Mouse (Mus musculus) c-Kit-negative CD71-positive TER-119-positive erythroid progenitor cells, embryonic 14.5 days (primary cell): ENCODE results near the gene Olfr1276.

ENCODE experiments used
- DNase-seq: peaks from one replicate; pipeline ENCODE4 v3.0.0-alpha.2; 2013; ENCODE audit warnings: low read depth, low spot score

Olfr1276 gene

DNA sequence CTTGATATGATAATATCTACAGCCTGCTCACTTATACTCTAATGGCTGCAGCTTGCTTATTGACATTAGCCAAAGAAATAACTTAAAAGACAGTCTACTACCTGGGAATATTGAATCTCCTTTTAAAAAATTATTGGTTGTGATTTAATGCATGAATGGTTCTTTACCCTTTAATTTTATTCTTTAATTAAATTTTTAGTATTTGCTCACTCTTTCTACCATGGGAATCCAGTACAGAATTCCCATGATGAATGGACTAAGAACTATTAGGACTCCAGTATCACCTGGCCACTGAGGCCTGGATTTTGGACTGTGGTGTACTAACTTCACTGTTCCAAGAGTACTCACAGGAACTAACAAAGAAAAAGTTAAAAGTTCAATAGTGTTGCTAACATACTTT, at the start of gene Olfr1276:
Olfr1276 (plus strand) TSS at position 301 of the 400 bp plus-strand sequence.
- DNase-seq: no peak

GRCm38 (mm10) chr2:111229502-111229901, 24.8 kb upstream of the Olfr1276 start, which contains the start of gene 4930430A15Rik:
Gene 4930430A15Rik, minus strand, starts transcription at chr2:111229602.
- DNase-seq: no peak

GRCm38 (mm10) chr2:111235186-111235585, 19.1 kb upstream of the Olfr1276 start, which contains the start of gene Olfr1275:
Gene Olfr1275, minus strand, starts transcription at chr2:111235286.
- no peak for DNase-seq

- DNase-seq: no peak
Measured at GRCm38 (mm10) chr2:111274006-111274405, 19.7 kb downstream of the Olfr1276 start, which contains the start of gene Olfr1277. Gene Olfr1277, minus strand, starts transcription at chr2:111274106.

GRCm38 (mm10) chr2:111289836-111290235, 35.5 kb downstream of the Olfr1276 start, which contains the start of gene Olfr1278:
Gene Olfr1278, plus strand, starts transcription at chr2:111290136.
- DNase-seq: no peak

DNA sequence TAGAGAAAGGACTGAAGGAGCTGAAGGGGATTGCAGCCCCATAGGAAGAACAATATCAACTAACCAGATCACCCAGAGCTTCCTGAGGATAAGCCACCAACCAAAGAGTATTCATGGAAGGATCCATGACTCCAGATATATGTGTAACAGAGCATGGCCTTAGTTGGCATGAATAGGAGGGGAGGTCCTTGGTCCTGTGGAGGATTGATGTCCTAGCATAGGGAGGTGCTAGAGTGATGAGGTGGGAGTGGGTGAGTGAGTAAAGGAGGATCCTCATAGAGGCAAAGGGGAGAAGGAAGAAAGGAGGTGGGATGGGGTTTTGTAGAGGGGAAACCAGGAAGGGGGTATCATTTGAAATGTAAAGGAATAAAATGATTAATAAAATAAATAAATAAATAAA, 44.2 kb downstream of the Olfr1276 start:
- no peak for DNase-seq

DNA sequence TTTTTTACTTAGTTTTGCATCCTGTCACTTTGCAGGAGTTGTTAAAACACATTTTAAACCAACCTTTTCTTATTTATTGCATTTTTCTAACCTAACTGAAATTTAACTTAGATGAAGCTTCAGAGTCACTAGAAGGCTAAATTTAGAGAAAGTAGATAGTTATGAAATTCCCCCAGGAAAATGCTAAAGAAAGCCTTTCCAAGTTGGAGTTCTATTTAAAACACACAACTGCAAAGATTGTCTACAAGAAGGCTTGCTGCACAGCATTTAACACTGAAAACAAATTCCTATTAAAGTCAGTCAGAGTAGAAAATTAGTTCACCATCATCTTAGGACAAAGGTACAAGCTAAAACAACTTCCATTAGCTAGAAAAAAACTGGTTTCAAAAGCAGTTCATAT, 46.1 kb downstream of the Olfr1276 start, which contains the start of gene Olfr1279:
Olfr1279 (plus strand) TSS at position 262 of the 400 bp plus-strand sequence.
- DNase-seq: no peak
